Mouse (Mus musculus): ENCODE results near the gene Ppp3ca.

DNA sequence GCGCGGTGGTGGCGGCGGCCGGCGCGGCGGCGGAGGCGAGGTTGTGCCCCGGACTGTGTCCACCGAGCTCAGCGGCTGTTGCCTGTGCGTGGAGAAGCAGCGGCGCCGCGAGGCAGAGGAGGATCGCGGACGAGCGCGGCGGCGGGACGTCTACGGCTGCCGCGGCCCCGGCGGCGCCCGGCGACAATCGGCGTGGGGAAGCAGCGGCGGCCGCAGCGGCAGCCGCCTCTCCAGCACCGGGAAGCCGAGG is at the start of gene Ppp3ca:
- TF ChIP-seq CTCF (IDR thresholded peaks at IDR 0.05; ENCODE audit: extremely low read depth, insufficient read depth, low read length) = no peak
- TF ChIP-seq POLR2A (IDR thresholded peaks at IDR 0.05; ENCODE audit: extremely low read depth, insufficient read depth, low read length) = no peak
